Mouse (Mus musculus) forebrain, embryonic 16.5 days (tissue): ENCODE measurements around the gene Gm3625. TPM values are rescaled to one million over a fixed set of nuclear protein-coding genes. Genes with fewer than 3 reads are reported as not detected.
A peak's percentile ranks its signal among the peaks of the same experiment; 100 is the strongest.
"Not testable (repeated sequence)": the region's sequence is repeated elsewhere in the genome, so short reads cannot be mapped to it uniquely, and the experiment has no call there.

Source experiments
- ATAC-seq: fragments of 200-750 bp; cut with Nextera tagmentation; 2 replicates; pipeline ENCODE4 v1.8.0; 2017; ENCODE audit warnings: mild to moderate bottlenecking, moderate library complexity
- H3K27ac ChIP-seq: fragments of 300-500 bp; sonication (generic); 2 replicates; pipeline ENCODE4 v1.5.1; 2014; ENCODE audit warnings: low read length, control low read depth
- H3K27me3 ChIP-seq: fragments of 300-500 bp; sonication (generic); replicated peaks from 2 replicates; pipeline ENCODE4 v1.6.1; 2014; ENCODE audit warnings: low read length; ENCODE audit not compliant: control insufficient read depth, insufficient read depth
- H3K36me3 ChIP-seq: fragments of 300-500 bp; sonication (generic); 2 replicates; pipeline ENCODE4 v1.6.1; 2014; ENCODE audit not compliant: control insufficient read depth, insufficient read depth
- H3K4me1 ChIP-seq: fragments of 300-500 bp; sonication (generic); replicated peaks from 2 replicates; pipeline ENCODE4 v1.6.1; 2014; ENCODE audit warnings: low read length; ENCODE audit not compliant: control insufficient read depth, insufficient read depth
- H3K4me2 ChIP-seq: fragments of 300-500 bp; sonication (generic); 2 replicates; pipeline ENCODE4 v1.6.1; 2014; ENCODE audit warnings: mild to moderate bottlenecking, low read length, control low read depth
- H3K4me3 ChIP-seq: fragments of 300-500 bp; sonication (generic); replicated peaks from 2 replicates; pipeline ENCODE4 v1.5.1; 2014; ENCODE audit warnings: mild to moderate bottlenecking, low read length, control low read depth
- H3K9ac ChIP-seq: fragments of 300-500 bp; sonication (generic); replicated peaks from 2 replicates; pipeline ENCODE4 v1.6.1; 2014; ENCODE audit warnings: low read depth, low read length, control low read depth
- H3K9me3 ChIP-seq: fragments of 300-500 bp; sonication (generic); 2 replicates; pipeline ENCODE4 v1.6.1; 2016; ENCODE audit warnings: low read length; ENCODE audit not compliant: control insufficient read depth
- WGBS: fragments of 180-500 bp; shearing (Covaris S2); extraction: QIAGEN DNeasy Blood & Tissue Kit; methylation state at CpG from one replicate; pipeline ENCODE4 v1.1.7; 2014; 5-methylcytosine and 5-hydroxymethylcytosine counted together
- polyA plus RNA-seq: library from polyadenylated mRNA; unstranded; fragments of >200 nt; fragmentation: Nextera tagmentation; extraction: Ambion mirVana; gene quantifications from 2 replicates; pipeline ENCODE4 v1.2.1, GENCODE M21; 2015

The Gm3625 gene
- polyA plus RNA-seq, 1 experiment from 2014 or later: not detected

DNA sequence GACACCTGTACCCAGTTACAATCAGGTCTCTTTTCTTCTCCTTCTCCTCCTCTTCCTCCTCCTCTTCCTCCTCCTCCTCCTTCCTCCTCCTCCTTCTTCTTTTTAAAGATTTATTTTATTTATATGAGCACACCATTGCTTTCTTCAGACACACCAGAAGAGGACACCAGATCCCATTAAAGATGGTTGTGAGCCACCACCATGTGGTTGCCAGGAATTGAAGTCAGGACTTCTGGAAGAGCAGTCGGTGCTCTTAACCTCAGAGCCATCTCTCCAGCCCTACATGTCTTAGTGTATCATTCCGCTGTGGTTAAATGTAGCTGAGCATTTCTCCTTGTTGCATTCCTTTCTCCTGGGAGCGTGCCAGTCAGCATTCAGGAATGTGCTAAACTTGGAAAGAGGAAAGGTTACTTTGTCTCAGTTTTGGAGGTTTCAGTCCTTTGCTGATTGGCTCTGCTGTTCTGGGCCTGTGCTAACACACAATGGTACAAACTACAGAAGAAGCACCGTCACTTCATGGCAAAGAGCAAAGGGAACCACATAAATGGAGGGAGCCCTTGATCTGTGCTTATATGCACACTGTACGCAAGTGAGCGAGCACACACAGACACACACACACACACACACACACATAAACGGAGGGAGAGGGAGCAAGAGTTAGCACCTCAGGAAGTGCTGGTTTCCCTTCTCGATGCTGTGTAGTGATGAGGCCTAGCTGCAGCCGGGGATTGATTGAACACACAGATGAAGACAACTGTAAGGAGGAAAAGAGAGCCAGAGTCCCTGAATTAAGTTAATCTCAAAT lies 34.0 kb downstream of the Gm3625 start:
- Histone ChIP-seq H3K36me3 (no peaks in the 10 kb centered on the region), H3K27me3 (no peaks in the 10 kb centered on the region), H3K4me2 (no peak overlapping the region), H3K4me1 (no peaks in the 10 kb centered on the region), H3K27ac (no peak overlapping the region), H3K9me3 (no peaks in the 10 kb centered on the region), H3K4me3 (no peak overlapping the region), H3K9ac (no peak overlapping the region)
- WGBS: 85% methylated on average over 9 of the region's 9 CpGs
- ATAC-seq: no peak

DNA sequence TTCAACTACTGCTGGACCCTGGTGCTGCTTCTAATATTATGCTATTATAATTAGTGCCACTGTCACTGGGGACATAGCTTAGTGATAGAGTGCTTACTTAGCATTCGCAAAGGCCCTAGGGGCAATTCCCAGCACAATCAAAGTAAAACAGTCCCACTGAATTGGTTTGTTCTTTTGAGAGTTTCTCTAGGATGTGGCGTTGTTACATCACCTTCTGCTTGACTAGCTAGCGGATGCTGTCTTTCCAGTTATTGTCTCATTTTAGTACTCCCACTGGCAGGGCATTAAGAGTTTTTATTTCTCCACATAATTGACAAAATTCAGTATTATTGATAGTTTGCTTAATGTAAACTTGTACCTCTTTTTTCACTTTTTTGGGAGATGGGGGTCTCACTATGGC lies 34.7 kb downstream of the Gm3625 start:
- no peaks in the 10 kb centered on the region for H3K9me3 ChIP-seq
- no peaks in the 10 kb centered on the region for H3K36me3 ChIP-seq
- no peaks in the 10 kb centered on the region for H3K4me1 ChIP-seq
- ATAC-seq: no peak
- H3K4me2 ChIP-seq: no peak overlapping the region
- WGBS: 63% methylated on average over 3 of the region's 3 CpGs
- H3K27ac ChIP-seq: no peak overlapping the region
- H3K4me3 ChIP-seq: no peak overlapping the region
- no peaks in the 10 kb centered on the region for H3K27me3 ChIP-seq
- H3K9ac ChIP-seq: no peak overlapping the region

DNA sequence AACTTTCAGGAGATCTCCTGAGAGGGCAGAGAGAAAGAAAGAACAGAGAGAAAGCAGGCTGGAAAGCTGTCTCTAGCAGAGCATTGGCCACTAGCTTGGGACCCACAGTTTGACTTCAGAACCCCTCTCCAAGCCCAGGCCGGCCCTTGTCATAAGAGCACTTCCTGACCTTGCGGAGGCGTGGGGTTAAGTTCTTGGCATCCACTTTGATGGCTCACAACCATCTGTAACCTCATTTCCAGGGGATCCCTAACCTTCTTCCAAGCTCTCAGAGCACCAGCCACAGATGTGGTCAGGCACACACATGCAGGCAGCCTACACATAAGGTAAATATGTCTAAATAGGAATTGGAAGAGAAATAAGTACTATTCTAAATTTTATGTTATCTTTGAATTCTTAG lies 35.3 kb downstream of the Gm3625 start:
- no peak overlapping the region for H3K4me3 ChIP-seq
- H3K27ac ChIP-seq: no peak overlapping the region
- no peaks in the 10 kb centered on the region for H3K27me3 ChIP-seq
- H3K9ac ChIP-seq: no peak overlapping the region
- no peak for ATAC-seq
- WGBS: 91% methylated on average over 3 of the region's 3 CpGs
- H3K4me2 ChIP-seq: no peak overlapping the region
- H3K9me3 ChIP-seq: no peaks in the 10 kb centered on the region
- H3K4me1 ChIP-seq: no peaks in the 10 kb centered on the region
- H3K36me3 ChIP-seq: no peaks in the 10 kb centered on the region

DNA sequence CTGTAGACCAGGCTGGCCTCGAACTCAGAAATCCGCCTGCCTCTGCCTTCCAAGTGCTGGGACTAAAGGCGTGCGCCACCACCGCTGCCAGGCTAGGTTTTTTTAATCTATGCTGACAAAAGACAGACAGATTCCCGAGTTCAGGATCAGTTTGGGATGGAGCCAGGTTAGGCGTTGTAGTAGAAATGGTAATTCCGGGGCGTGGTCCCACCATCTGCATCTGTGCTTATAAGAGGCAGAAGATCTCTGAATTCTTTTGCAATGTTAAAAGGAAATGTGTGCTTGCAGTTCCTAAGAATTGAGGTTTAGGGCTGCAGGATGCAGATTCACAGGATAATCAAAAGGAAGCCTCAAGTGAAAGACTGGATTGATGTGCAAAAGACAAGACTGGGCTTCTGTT lies 35.8 kb downstream of the Gm3625 start:
- no peak overlapping the region for H3K4me3 ChIP-seq
- H3K27ac ChIP-seq: no peak overlapping the region
- WGBS: 78% methylated on average over 9 of the region's 9 CpGs

DNA sequence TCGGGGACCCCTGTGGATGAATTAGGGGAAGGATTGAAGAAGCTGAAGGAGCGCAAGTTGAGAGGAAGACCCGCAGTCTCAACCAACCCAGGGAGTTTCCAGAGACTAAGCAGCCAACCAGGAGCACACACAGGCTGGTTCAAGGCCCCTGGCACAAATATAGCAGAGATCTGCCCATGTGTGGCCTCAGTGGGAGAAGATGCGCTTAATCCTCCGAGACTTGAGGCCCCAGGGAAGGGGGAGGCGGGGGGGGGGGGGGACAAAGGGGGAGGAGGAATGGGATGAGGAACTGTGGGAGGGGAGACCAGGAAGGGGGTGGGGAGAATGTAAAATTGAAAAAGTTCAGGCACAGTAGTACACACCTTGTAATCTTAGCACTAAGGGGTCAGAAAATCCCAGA lies 37.3 kb downstream of the Gm3625 start:
- ATAC-seq: no peak
- no peaks in the 10 kb centered on the region for H3K27me3 ChIP-seq
- H3K27ac ChIP-seq: no peak overlapping the region
- no peaks in the 10 kb centered on the region for H3K36me3 ChIP-seq
- H3K4me2 ChIP-seq: no peak overlapping the region
- H3K4me3 ChIP-seq: no peak overlapping the region
- no peak overlapping the region for H3K9ac ChIP-seq
- H3K4me1 ChIP-seq: no peaks in the 10 kb centered on the region
- 75% methylated on average over 5 of the region's 6 CpGs for WGBS
- H3K9me3 ChIP-seq: no peaks in the 10 kb centered on the region

More for the DNA sequence above, 35.8 kb downstream of the Gm3625 start:
- Histone ChIP-seq H3K9ac (no peak overlapping the region), H3K36me3 (no peaks in the 10 kb centered on the region), H3K27me3 (no peaks in the 10 kb centered on the region), H3K4me1 (no peaks in the 10 kb centered on the region), H3K4me2 (no peak overlapping the region), H3K9me3 (no peaks in the 10 kb centered on the region)
- ATAC-seq: no peak

DNA sequence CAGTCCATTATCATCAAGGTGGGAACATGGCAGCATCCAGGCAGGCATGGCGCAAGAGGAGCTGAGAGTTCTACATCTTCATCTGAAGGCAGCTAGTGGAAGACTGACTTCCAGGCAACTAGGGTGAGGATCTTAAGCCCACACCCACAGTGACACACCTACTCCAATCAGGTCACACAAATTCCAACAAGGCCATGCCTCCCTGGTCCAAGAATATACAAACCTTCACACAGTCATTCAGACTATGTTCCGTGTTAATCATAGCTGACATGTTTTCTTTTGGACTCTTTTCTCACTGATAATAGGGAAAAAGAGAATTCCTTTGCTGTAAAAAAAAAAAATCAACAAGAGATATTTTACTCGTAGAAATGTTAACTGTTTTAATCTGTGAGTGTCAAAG lies 39.0 kb downstream of the Gm3625 start:
- not testable (repeated sequence) for H3K9ac ChIP-seq, H3K36me3 ChIP-seq
- 92% methylated on average over 3 of the region's 3 CpGs for WGBS

DNA sequence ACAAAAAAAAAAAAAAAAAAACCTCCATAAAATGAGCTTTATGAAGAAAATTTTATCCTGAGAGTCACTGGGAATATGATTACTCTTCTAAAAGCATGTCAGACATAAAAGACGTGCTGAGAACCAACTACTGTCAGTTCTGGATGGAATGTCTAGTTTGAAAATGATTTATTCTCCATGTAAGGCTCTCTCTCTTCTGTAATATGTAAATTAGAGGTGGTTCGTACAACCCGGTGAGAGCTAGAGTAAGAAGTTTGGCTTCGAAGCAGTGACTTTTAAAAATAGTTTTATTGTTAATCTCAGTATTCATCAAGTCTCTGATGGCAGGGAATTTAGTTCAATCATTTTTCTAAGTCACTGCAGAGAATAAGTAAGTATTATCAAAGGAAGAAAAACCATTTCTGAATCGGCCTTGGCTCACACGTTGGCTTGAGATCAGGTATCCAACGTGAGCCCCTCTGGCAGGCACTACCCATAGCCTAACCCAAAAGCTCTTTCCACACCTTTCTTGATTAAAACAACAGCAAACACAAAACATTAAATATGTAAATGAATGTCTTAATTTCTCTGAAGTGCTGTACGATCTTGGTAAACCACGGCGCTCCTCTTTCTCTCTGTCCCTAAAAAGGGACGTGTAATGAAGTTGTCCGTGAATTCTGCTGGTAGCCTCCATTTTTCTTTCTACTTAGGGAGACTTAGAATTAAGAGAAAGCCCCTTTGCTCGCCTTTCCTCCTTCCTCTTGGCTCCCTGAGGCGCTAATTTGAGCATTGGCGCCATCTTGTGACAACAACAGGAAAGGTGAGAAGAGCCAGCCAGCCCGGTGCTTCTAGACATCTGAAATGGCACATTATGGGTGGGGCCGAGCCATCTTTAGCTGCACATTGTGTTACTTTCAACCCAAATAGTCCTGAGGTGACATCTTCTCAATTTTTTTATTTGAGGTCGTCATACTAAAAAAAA lies 44.4 kb downstream of the Gm3625 start:
- 19% methylated on average over 18 of the region's 18 CpGs for WGBS
- Histone ChIP-seq H3K4me2 (peak overlapping the region; percentile 41), H3K9me3 (no peaks in the 10 kb centered on the region), H3K27ac (peak overlapping the region; percentile 57; the same call in 1 of the 2 replicates), H3K4me1 (peaks cover 5% of the 10 kb centered on the region; the same call in 1 of the 2 replicates), H3K27me3 (no peaks in the 10 kb centered on the region), H3K36me3 (no peaks in the 10 kb centered on the region), H3K9ac (peak overlapping the region; percentile 4; the same call in 1 of the 2 replicates), H3K4me3 (peak overlapping the region; percentile 14; the same call in 1 of the 2 replicates)
- peak; percentile 87 for ATAC-seq

More for the DNA sequence above, 39.0 kb downstream of the Gm3625 start:
- H3K4me3 ChIP-seq, ATAC-seq, H3K4me2 ChIP-seq, H3K9me3 ChIP-seq, H3K27ac ChIP-seq, H3K27me3 ChIP-seq, H3K4me1 ChIP-seq: not testable (repeated sequence)

DNA sequence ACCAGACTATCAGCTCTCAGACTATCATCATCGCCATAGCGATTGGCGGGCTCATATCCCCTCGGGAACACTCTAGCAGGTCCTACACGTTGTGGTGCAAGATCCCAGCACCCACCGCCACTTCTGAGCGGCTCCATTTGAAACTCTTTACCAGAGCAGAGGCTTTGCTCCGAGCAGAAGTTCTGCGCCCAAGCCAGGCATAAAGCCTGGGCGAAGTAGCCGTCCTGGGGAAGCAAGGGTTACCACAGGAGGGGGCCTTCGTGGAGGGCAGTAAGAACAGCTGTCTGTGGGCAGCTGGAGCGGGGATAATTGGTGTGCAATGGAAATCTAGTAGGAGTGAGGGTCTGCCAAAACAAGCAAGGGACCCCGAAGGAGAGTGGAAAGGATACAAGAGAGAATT lies 45.2 kb downstream of the Gm3625 start:
- H3K9me3 ChIP-seq: no peaks in the 10 kb centered on the region
- peaks cover 5% of the 10 kb centered on the region; the same call in 1 of the 2 replicates for H3K4me1 ChIP-seq
- no peak overlapping the region for H3K9ac ChIP-seq
- no peak for ATAC-seq
- 57% methylated on average over 14 of the region's 14 CpGs for WGBS
- H3K27me3 ChIP-seq: no peaks in the 10 kb centered on the region
- no peak overlapping the region for H3K4me2 ChIP-seq
- no peak overlapping the region for H3K4me3 ChIP-seq
- H3K36me3 ChIP-seq: no peaks in the 10 kb centered on the region
- H3K27ac ChIP-seq: peak overlapping the region; percentile 73

DNA sequence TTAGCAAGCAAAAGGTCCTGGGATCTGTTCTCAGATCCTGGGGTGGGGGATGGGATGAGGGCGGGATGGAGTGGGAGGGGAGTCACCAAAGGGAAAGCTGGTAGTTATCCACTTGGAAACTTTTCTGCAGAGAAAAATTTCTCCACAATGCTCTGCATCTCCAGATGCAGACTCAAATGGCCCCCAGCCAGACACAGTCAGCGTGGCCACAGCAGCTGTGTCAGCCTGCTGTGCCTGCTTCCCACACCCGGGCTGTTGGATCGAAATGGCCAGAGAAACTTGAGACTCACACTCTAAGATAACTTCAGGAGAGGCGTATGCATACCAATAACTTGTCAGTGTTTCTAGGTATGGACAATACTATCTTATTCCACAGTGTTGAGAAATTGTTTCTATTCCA lies 46.2 kb downstream of the Gm3625 start:
- Histone ChIP-seq H3K36me3 (no peaks in the 10 kb centered on the region), H3K27ac (no peak overlapping the region), H3K4me3 (no peak overlapping the region), H3K9me3 (no peaks in the 10 kb centered on the region), H3K9ac (no peak overlapping the region), H3K27me3 (no peaks in the 10 kb centered on the region), H3K4me2 (no peak overlapping the region), H3K4me1 (peaks cover 5% of the 10 kb centered on the region; the same call in 1 of the 2 replicates)
- ATAC-seq: no peak
- WGBS: 79% methylated on average over 5 of the region's 5 CpGs
